1 mouse cellular context compared by ENCODE assay signal in the genomic region with DNA sequence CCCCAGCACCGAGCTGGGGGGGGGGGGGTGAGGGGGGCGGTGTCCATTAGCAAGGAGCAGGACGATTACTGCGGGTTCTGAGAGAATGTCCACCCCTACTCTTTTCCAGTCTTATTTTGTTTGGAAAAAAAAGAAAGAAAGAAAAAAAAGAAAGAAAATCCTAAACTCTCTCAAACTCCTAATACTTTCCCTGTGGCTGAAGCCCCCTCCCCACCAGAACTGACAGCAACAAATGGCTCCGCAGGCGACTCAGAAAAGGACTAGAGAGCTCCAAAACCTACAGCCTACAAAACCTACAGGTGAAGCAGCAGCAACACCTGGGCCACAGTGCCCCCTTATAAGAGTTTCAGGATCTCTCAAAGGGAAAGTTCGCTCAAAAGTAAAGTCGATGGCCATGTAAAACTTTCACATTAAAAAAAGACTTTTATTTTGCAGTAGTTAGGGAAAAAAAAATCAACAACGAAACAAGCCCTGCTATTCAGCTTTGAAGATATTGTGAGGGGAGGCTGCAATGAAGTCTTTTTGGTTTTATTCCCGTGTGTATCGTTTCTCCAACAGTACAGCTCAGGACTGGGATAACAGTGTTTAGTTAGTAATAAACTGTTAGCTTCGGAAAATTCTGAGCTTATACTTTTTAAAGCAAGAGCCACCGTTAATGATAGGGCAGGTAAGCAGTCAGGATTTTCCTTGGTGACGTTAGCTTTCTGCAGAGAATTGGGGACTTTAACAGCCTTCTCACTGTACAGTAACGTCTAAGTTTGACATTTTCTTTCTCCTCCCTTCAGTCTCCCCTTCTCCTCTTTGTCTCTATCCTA.
TF ChIP-seq lines count a peak whose summit lies in the region.

No protein-coding gene starts in this region.

TF ChIP-seq in CH12.LX, 34 proteins besides CTCF, POLR2A, EP300 and RAD21 (continued from another document):
- no peak for TF ChIP-seq BHLHE40 (IDR thresholded peaks at IDR 0.05; ENCODE audit: low read depth, low read length)
